Mouse (Mus musculus) lung, postnatal 14 days (tissue): ENCODE measurements around the gene Prdm16.

ENCODE experiments used
- DNase-seq: peaks from one replicate; pipeline ENCODE4 v3.0.0; 2021

The Prdm16 gene

GRCm38 (mm10) chr4:154636721-154637311, at the start of gene Prdm16:
Gene Prdm16 (minus strand): TSS chr4:154636873.
- peak; percentile 59 for DNase-seq

GRCm38 (mm10) chr4:154683068-154683752, 46.5 kb upstream of the Prdm16 start:
- DNase-seq, result no peak

- DNase-seq, result no peak
These were observed 45.6 kb upstream of the Prdm16 start for GRCm38 (mm10) chr4:154682311-154682710.

GRCm38 (mm10) chr4:154675441-154676000, 38.8 kb upstream of the Prdm16 start:
- DNase-seq, result no peak

- DNase-seq, result no peak
These were observed 38.3 kb upstream of the Prdm16 start for GRCm38 (mm10) chr4:154674966-154675365.

GRCm38 (mm10) chr4:154674541-154674940, 37.9 kb upstream of the Prdm16 start:
- peak; percentile 73 for DNase-seq

- no peak for DNase-seq
These were observed 37.3 kb upstream of the Prdm16 start for GRCm38 (mm10) chr4:154673986-154674385.

- DNase-seq, result no peak
These were observed 35.4 kb upstream of the Prdm16 start for GRCm38 (mm10) chr4:154672027-154672426.

GRCm38 (mm10) chr4:154671232-154671912, 34.7 kb upstream of the Prdm16 start:
- no peak for DNase-seq

- no peak for DNase-seq
These were observed 31.1 kb upstream of the Prdm16 start, which contains the start of gene Actrt2 for GRCm38 (mm10) chr4:154667767-154668166. Gene Actrt2 (minus strand): TSS chr4:154667867.

- DNase-seq, result no peak
These were observed 26.1 kb upstream of the Prdm16 start for GRCm38 (mm10) chr4:154662681-154663215.

- DNase-seq, result no peak
These were observed 24.6 kb upstream of the Prdm16 start for GRCm38 (mm10) chr4:154661256-154661655.

GRCm38 (mm10) chr4:154660025-154660424, 23.4 kb upstream of the Prdm16 start:
- DNase-seq, result no peak

GRCm38 (mm10) chr4:154655134-154655910, 18.6 kb upstream of the Prdm16 start:
- no peak for DNase-seq

- DNase-seq, result no peak
These were observed 15.8 kb upstream of the Prdm16 start for GRCm38 (mm10) chr4:154652494-154652893.

GRCm38 (mm10) chr4:154649083-154649747, 12.5 kb upstream of the Prdm16 start:
- no peak for DNase-seq

GRCm38 (mm10) chr4:154642496-154642895, 5.8 kb upstream of the Prdm16 start:
- no peak for DNase-seq

- no peak for DNase-seq
These were observed 4.8 kb upstream of the Prdm16 start for GRCm38 (mm10) chr4:154641296-154642110.

- no peak for DNase-seq
These were observed 4.0 kb upstream of the Prdm16 start for GRCm38 (mm10) chr4:154640443-154641295.
